Comparison of ENCODE assay signal across 29 mouse cellular contexts in genomic region chr12:34997597-34998182, GRCm38 (mm10). TPM values are rescaled to one million over a fixed set of nuclear protein-coding genes. Genes with fewer than 3 reads are reported as not detected.
A peak's percentile ranks its signal among the peaks of the same experiment; 100 is the strongest.
DNase-seq lines count a peak whose midpoint lies in the region; ATAC-seq and TF ChIP-seq lines count a peak whose summit lies in the region.
"Had no signal": no experiment of that assay in that cellular context is flagged by ENCODE, and none has a peak within 500 bp of the region (broad histone marks: within the 10 kb centered on the region; RNA-seq: fewer than 3 reads in every experiment).

No protein-coding gene starts in this region.

- H3K4me3 ChIP-seq in liver, adult 2 months (ENCODE audit: insufficient read depth, low read depth, low read length) = no peak overlapping the region
- H3K4me3 ChIP-seq: forebrain, embryonic 13.5 days; heart, embryonic 10.5 days; limb, embryonic 13.5 days; liver, embryonic 15.5 days; midbrain, embryonic 12.5 days had no signal

- DNase-seq in adrenal gland, adult 2 months = peak; percentile 12
- DNase-seq in adrenal gland, postnatal 4 days (ENCODE audit: low spot score in 2 of 2) = no peak
- peak; percentile 41 for DNase-seq in liver, adult 2 months (ENCODE audit: extremely low read depth, low read depth, low spot score)
- no peak for DNase-seq in liver
- peak; percentile 36 for DNase-seq in fibroblast of lung, adult 2 months (ENCODE audit: low read depth)
- no peak for DNase-seq in embryo, embryonic 9.5 days (ENCODE audit: extremely low spot score)
- DNase-seq in gastrocnemius, adult 8-10 months (ENCODE audit: low spot score in 2 of 2) = no peak
- DNase-seq: adrenal gland, postnatal 14 days; cerebellum, adult 18-20 months; cerebellum, postnatal 25 days; gastrocnemius, postnatal 14 days; heart, postnatal 10 days; kidney, adult 11 months; kidney, postnatal 25 days; layer of hippocampus, postnatal 36 days; right cerebral cortex, postnatal 14 days had no signal

- H3K27me3 ChIP-seq in liver, adult 2 months (ENCODE audit: control insufficient read depth, insufficient read depth, low read length) = no peaks in the 10 kb centered on the region
- H3K27me3 ChIP-seq: forebrain, embryonic 13.5 days; limb, embryonic 13.5 days; liver, embryonic 15.5 days; midbrain, embryonic 12.5 days had no signal

- H3K4me1 ChIP-seq in liver, adult 2 months (ENCODE audit: control insufficient read depth, insufficient read depth, low read length) = no peaks in the 10 kb centered on the region; the same call in 1 of the 2 replicates
- H3K4me1 ChIP-seq: forebrain, embryonic 13.5 days; heart, embryonic 10.5 days; limb, embryonic 13.5 days; liver, embryonic 15.5 days; midbrain, embryonic 12.5 days had no signal

- TF ChIP-seq POLR2A in liver, adult 2 months (IDR thresholded peaks at IDR 0.05; ENCODE audit: extremely low read depth, insufficient read depth, low read length) = no peak

- WGBS in liver, adult 2 months = 35% methylated on average over 3 of the region's 3 CpGs

- no peak overlapping the region for H3K27ac ChIP-seq in liver, adult 2 months (replicated peaks; ENCODE audit: insufficient read depth, low read depth, low read length)
- H3K27ac ChIP-seq: forebrain, embryonic 13.5 days; heart, embryonic 10.5 days; hindbrain, embryonic 14.5 days; limb, embryonic 13.5 days; liver, embryonic 15.5 days; macrophage; midbrain, embryonic 12.5 days had no signal

- peak; percentile 49 for ATAC-seq in megakaryocyte, adult 5-6 weeks (ENCODE audit: poor library complexity, severe bottlenecking)
- ATAC-seq: forebrain, embryonic 13.5 days had no signal

- TF ChIP-seq CTCF in liver, adult 2 months (IDR thresholded peaks at IDR 0.05; ENCODE audit: low read depth, low read length) = no peak

- no peak overlapping the region for H3K9ac ChIP-seq in liver, adult 2 months (ENCODE audit: low read depth, low read length)
- H3K9ac ChIP-seq: forebrain, embryonic 13.5 days; hindbrain, embryonic 14.5 days; limb, embryonic 13.5 days; liver, embryonic 15.5 days; midbrain, embryonic 12.5 days had no signal

- no peaks in the 10 kb centered on the region for H3K36me3 ChIP-seq in liver, adult 2 months (ENCODE audit: control insufficient read depth, insufficient read depth, low read length)
- H3K36me3 ChIP-seq: heart, embryonic 10.5 days; limb, embryonic 13.5 days; liver, embryonic 15.5 days; midbrain, embryonic 12.5 days had no signal

- no peaks in the 10 kb centered on the region for H3K79me2 ChIP-seq in liver, adult 2 months (ENCODE audit: control insufficient read depth, insufficient read depth, low read length)

RNA-seq across cellular contexts. Expression of gene Prps1l1, which starts 13.1 kb away (rescaled TPM):
- not detected for total RNA-seq in adrenal gland, adult 2 months (2021)
- not detected in 2 replicates for polyA plus RNA-seq in adrenal gland, adult 2 months (2012; rRNA removed)
- not detected for total RNA-seq in adrenal gland, postnatal 4 days (2021)
- total RNA-seq in liver, adult 2 months (2014; rRNA removed) = not detected in 2 replicates
- polyA plus RNA-seq in liver, adult 2 months (2012; rRNA removed) = not detected in 2 replicates
- 0.76 and 1.5 TPM in 2 replicates for total RNA-seq in megakaryocyte, adult 5-6 weeks (2015)
- total RNA-seq in megakaryocyte, adult 5-6 weeks (2017) = 1.1 and 2.6 TPM in 2 replicates
- total RNA-seq in gastrocnemius, adult 8-10 months (2022) = not detected
- total RNA-seq: adrenal gland, postnatal 14 days; gastrocnemius, postnatal 14 days; heart, postnatal 10 days; layer of hippocampus, postnatal 36 days; left cerebral cortex, postnatal 14 days had no signal
- polyA plus RNA-seq: forebrain, embryonic 13.5 days; heart, embryonic 10.5 days; hindbrain, embryonic 14.5 days; limb, embryonic 13.5 days; liver, embryonic 15.5 days; lung, embryonic 16.5 days; macrophage; midbrain, embryonic 12.5 days; spleen, adult 2 months; stomach, embryonic 14.5 days; thymus, postnatal 0 days had no signal

RNA-seq across cellular contexts. Expression of gene Snx13, which starts 49.3 kb away (rescaled TPM):
- total RNA-seq in adrenal gland, adult 2 months (2021) = 10 to 100 TPM; 37.3 to 37.4 TPM
- 5.9 and 10.2 TPM in 2 replicates for polyA plus RNA-seq in adrenal gland, adult 2 months (2012; rRNA removed)
- 10 to 100 TPM; 32.3 to 35.1 TPM for total RNA-seq in adrenal gland, postnatal 4 days (2021)
- total RNA-seq in liver, adult 2 months (2014; rRNA removed) = 22.3 and 26.0 TPM in 2 replicates
- 3.3 and 3.5 TPM in 2 replicates for polyA plus RNA-seq in liver, adult 2 months (2012; rRNA removed)
- total RNA-seq in megakaryocyte, adult 5-6 weeks (2015) = 24.5 and 26.1 TPM in 2 replicates
- 37.8 and 38.5 TPM in 2 replicates for total RNA-seq in megakaryocyte, adult 5-6 weeks (2017)
- 10 to 100 TPM; 57.5 to 61.6 (median 57.9) TPM for total RNA-seq in gastrocnemius, adult 8-10 months (2022)

Comparison
In these comparisons a context has a peak if more than half of its experiments do, and no peak if none do; other contexts are left out.
1. DNase-seq: peak in adrenal gland, adult 2 months (single experiment), liver, adult 2 months (single experiment) and fibroblast of lung, adult 2 months (single experiment); none in adrenal gland, postnatal 4 days (0 of 2), liver (single experiment), embryo, embryonic 9.5 days (single experiment) and gastrocnemius, adult 8-10 months (0 of 2).